Mouse (Mus musculus) granulocyte monocyte progenitor cell, adult 5-6 weeks (primary cell): ENCODE measurements around the gene Olfr313. TPM values are rescaled to one million over a fixed set of nuclear protein-coding genes. Genes with fewer than 3 reads are reported as not detected.
"Not testable (repeated sequence)": the region's sequence is repeated elsewhere in the genome, so short reads cannot be mapped to it uniquely, and the experiment has no call there.

Experiments
- ATAC-seq: replicated peaks from 2 replicates; pipeline ENCODE4 v1.8.0; 2016; ENCODE audit warnings: mild to moderate bottlenecking, moderate TSS enrichment, inconsistent platforms; ENCODE audit not compliant: poor library complexity, severe bottlenecking
- total RNA-seq, 2 experiments: library from RNA; stranded (forward) in 1 of 2; stranded (reverse) in 1 of 2; fragments of 200-712, 200-1000 nt in 1 of 2; fragments of >200 nt in 1 of 2; fragmentation: Nextera tagmentation in 1 of 2; gene quantifications; 2 replicates each; pipeline ENCODE4 v1.2.3; 2014 to 2017

Gene Olfr313
- total RNA-seq (2014; fragmentation: Nextera tagmentation), result not detected in 2 replicates
- total RNA-seq (2017), result not detected in 2 replicates

DNA sequence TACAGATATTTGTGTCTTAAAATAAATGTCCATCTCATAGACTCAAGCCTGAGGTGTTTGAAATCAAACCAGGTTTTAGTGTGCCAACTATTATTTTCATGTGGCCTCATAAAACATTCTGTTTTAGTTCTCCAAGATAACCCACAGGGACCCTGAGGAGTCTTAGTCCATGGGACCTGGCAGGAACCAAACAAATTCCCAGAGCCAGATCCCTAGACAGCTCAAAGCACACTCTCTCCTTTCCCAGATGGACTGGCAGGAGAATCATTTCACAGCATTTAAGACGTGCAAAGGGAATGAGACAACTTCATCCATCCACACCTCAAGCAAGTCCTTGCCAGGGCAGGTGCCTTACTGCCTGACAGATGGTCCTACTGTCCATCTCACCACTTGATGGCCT is at the start of gene Olfr313:
Gene Olfr313, plus strand, starts transcription at position 301 of the 400 bp plus-strand sequence.
- not testable (repeated sequence) for ATAC-seq

DNA sequence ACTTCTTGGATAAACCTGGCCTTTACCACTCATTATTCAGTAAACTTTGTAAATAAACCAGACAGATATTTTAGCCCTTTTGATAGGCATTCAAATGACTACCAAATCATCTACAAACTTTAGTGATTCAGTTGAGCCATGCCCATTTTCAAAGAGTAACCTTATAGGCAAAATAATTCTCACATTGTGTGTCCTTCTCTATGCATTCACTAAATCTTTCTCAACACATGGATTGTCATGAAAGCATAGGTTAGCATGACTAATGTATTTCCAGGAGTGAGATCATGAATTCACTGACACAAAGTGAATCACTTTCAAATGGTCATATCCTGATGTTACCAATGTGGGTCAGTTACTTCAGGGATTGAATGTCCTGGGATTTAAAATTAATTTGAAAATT is 41.9 kb upstream of the Olfr313 start, which contains the start of gene Olfr315:
Gene Olfr315, plus strand, starts transcription at position 301 of the 400 bp plus-strand sequence.
- no peak for ATAC-seq

DNA sequence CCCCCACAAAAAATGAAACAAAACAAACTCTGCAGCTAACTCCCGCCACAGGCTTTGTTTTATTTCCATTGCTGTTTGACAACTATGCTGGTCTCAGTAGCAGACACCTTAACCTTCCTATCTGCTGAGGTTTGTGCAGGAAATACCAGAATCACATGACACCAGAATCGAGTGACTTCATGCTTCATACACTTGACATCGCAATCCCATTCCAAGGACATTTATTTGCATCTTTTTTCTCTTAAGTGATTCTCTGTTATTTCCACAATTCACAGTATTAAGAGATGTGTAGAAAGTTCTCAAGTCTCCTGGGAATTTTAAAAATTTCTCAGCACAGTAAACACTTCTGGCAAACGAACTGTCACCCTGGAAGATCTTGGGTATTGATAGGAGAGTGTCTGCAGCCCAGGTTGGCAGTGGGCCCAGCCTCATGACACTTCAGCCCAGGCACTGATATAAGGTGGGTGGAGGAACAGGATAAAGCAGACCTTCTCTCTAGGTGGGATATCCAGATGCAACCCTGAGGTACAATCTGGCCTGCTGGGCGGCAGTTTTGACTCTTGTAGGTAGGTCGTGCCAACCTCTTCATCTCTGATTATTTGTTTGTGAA is 32.2 kb upstream of the Olfr313 start, which contains the start of gene Olfr314:
Gene Olfr314, plus strand, starts transcription at position 473 of the 610 bp plus-strand sequence.
- ATAC-seq, result no peak

DNA sequence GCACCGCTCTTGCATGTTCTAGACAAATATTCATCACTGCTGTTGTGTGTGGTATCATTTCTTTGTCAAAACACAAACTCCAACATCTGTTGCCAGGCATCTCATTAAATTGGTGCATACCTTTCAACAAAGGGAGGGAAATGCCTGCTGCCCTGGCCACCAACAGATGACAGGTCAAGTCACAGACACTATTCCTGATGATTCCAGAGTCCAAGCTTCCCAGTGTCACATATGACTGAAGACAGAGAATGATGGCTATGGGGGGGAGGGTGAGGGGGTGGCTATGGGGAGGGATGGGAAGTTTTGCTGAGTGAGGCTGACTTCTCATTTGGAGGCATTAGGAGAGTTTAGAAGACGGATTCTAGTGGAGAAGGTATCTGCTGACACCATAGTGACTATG is 30.6 kb upstream of the Olfr313 start:
- ATAC-seq, result no peak

DNA sequence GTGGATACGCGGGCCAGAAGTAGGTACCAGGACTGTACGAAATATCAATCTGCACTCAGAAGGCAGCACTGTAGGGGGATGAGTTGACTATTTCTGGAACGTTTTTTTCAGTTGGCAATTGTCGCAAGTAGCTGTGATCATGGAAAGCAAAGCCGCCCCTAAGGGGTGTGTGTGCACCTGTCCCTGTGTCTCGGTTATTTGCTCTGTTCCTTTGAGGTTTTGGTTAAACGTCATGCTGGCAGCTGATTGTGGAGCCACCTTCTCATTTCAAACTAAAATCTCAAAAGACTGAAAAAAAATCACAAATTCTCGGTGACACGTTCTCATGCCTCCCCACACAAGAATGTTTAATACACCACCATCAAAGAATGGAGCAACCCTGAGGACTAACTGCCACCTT is 27.1 kb upstream of the Olfr313 start:
- ATAC-seq, result no peak

DNA sequence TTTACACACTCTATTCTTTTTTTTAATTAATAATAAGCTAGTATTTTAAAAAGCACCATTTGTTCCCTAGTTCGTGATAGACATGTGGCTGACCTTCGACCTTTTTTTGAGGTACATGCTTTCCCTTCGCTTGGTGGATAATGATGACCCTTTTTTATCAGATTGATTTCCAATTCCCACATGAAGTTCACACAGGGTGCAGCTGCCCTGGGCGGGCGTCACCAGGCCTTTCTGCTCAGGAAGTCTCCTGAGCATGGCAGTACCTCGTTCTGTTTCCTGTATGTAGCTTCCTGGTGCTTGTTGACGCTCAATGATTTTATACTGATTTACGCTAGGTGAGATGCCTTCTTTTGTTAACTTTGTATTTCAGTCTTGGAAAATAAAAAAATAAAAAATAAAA is 26.5 kb upstream of the Olfr313 start:
- no peak for ATAC-seq

DNA sequence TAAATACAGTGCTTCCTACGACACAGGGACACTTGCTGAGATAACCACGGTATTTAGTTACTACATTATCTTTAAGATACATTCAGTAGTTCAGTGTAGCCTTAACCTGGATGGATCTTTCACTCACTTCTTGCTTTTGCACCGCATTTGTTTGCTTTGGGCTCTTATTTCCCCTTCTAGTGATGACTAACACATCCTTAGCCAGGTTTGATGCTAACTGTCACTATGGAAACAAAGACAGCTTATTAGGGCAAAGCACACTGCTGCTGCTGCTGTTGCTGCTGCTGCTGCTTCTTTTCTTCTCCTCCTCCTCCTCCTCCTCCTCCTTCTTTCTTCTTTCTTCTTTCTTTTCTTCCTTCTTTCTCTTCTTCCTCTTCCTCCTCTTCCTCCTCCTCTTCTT is 25.3 kb upstream of the Olfr313 start:
- ATAC-seq, result no peak; the same call in 1 of the 2 replicates

DNA sequence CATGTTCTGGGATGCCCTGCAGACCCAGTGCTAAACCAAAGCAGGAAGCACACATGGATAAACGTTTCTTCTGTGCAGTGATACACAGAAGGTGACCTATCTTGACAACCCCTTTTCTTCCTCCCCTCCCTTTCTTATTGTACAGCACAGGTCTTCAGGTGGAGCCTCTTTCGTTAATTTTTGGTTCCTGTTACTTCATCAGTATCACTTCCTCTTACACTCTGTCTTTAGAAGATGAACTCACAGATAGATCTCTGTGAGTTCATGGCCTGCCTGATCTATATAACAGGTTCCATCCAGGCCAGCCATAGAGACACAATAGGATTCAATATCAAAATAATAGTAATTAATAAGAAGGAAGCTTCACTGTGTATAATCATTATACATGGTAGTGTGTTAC is 24.7 kb upstream of the Olfr313 start:
- ATAC-seq, result peak; percentile 56; the same call in 1 of the 2 replicates

DNA sequence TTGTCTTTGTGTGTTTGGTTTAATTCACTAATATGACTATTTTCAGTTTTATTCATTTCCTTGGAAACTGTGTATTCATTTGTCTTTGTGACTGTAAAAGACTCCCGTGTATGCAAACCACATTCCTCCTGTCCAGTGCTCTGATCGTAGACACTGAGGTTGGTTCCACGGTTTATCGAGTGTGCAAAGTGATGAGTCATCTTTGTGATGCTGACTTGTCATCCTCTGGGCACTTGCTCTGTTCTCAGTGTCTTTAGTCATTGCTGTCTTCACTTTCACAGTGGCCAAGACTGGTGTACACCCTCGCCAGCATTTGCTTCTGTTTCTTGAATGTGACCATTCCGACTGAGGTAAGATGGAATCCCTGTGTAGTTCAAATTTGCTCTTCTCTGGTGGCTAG is 24.2 kb upstream of the Olfr313 start:
- peak; percentile 52 for ATAC-seq

DNA sequence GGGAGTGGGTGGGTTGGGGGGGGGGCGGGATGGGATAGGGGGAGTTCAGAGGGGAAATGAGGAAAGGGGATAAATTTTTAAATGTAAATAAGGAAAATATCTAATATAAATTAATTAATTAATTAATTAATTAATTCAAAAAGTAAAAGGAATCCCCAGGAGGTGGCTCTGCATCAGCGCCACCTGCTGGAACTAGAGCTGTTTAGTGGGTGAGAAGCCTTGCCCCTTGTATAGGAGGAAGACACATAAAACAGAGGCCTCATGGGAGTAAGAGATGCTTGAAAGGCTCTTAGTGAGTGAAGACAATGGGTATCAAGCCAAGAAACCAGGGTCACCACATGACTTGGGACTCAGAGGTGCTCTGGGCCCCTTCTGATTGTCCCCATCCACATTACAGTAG is 18.9 kb upstream of the Olfr313 start:
- no peak for ATAC-seq

DNA sequence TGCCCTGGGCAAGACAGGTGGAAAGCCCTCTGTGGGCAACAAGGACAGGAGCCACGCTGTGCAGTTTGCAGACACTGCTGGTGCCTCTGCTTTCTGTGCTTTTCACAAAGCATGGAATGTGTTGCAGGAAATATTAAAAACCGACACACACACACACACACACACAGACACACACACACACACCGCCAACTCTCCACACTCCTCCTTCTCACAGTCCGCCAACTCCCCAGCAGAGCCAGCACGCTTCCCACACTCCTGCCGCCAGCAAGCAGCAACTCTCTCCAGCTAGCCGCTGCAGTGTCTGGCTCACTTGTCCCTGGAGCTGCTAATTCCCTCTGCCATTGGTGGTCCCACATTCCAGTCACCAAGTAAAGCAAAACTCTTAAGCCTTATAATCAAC is 17.9 kb upstream of the Olfr313 start:
- no peak for ATAC-seq

DNA sequence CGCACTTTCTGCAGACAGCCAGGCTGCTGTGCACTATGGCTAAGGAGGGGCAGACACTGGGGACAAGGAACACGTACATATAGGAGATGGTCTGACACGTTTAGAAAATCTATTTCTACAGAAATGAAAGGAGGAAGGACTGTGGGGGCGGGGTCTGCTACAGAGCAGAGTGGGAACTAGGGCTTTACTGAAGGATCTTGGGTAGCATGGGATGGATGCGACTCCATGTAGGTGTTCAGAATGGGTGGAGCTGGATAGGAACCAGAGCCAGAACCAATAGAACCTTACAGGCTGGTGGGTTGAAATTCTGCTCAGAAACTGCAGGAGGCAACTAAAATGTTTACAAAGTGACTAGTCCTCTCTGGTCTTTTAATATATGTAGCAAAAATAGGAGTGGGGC is 15.1 kb upstream of the Olfr313 start:
- ATAC-seq, result no peak

DNA sequence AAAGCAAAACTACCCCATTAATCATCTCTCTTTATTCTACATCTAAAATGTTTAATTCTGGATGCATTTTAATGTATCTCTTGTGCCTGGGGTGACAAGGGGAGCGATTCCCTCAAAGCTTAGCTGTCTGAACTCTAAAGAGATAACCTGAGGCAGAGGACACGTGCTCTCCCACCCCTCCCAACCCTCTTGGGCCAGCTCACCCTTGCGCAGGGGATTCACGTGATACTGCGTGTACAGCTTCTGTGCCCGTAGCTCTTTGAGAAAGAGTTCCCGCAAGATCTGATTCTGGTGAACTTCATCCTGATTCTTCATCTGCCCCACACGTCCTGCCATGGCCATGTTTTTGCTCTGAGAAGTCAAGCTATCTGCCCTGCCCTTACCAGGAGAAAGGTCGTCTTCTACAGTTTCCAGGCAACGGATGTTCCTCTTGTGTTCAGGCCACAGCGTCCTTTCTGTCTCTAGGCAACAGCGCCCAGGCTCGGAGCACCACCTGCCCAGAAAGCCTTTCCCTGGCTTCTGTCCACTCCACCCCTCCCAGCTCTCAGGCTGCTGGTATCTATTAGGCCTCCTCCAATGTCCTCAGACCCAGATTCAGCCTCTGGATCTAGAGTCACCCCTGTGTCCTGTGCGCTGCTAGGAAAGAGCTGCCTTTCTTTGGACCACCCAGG is 13.1 kb upstream of the Olfr313 start, which contains the start of gene Fam183b:
Gene Fam183b, minus strand, starts transcription at position 403 of the 671 bp plus-strand sequence.
- ATAC-seq, result no peak

DNA sequence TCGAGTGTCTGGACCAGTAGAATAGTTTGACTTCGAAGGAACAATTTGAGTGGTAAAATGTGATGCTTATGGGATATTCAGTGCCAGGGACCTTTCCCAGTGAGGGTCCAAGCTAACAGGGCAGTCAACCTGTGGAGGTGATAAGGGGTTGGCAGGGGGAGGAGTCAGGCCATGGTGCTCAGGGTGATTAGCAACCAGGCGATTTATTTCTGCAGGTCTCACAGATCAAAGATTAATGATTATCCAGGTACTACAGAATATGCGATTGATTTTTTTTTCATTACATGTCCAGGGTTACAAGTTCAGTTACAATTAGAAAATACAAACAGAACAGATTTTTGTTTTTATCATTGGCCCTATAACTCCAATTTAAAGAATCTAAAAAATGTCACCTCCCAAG is 10.9 kb upstream of the Olfr313 start:
- no peak for ATAC-seq

DNA sequence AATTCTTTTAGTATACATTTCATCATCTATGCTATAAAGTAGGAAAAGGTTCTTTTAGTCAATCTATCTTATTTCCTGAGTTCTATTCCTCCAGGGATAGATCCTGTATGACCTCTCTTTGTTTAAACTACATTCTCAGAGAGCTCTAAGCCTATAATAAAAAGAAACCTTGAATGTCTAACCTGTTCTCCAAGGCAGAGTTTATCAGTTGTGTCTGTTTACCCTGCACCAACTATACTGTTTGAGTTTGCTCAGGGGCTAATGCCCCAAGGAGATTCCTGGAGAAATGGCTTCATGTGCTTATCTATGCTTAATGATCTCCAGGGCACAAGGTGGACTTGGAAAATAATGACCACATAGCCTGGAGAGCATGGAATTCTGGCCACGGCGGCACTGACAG is 10.4 kb upstream of the Olfr313 start:
- no peak for ATAC-seq

DNA sequence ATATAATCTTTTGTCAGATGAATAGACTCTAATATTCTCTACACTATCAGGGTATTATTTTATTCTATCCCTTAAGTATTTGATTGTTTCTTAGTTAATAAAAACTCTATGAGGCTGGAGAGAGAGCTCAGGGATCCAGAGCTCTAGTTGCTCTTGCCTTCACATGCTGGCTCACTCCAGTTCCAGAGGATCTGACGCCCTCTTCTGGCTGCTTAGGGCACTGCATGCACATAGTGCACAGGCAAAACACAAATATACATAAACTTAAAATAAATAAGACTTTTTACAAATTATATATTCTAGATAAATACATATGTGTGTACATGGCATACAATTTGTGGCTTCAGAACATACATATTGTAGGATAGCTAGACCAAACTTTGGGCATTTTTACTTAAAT is 2.8 kb upstream of the Olfr313 start:
- no peak for ATAC-seq

DNA sequence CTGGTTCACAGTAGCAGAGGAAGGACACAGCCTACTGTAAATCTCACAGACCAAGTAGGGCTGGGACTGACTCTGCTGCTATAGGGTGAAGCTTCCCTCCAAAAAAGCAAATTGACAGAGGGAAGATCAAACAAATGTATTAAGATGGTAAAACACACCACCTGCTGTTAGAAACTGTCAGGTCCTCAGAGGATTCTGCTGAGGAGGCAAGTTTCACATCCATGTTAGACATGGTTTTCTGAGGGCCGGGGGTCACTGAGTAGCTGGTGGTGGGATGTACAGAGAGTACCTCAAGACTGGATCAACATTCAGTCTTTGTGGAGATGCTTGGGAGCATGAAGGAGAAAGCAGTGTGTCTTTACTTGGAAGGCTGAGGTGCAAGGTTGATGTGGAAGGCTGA is 876 bp downstream of the Olfr313 start:
- no peak for ATAC-seq

DNA sequence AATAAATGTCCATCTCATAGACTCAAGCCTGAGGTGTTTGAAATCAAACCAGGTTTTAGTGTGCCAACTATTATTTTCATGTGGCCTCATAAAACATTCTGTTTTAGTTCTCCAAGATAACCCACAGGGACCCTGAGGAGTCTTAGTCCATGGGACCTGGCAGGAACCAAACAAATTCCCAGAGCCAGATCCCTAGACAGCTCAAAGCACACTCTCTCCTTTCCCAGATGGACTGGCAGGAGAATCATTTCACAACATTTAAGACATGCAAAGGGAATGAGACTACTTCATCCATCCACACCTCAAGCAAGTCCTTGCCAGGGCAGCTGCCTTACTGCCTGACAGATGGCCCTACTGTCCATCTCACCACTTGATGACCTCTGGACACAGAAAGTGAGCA is 14.1 kb downstream of the Olfr313 start, which contains the start of gene Olfr312:
Gene Olfr312, plus strand, starts transcription at position 301 of the 400 bp plus-strand sequence.
- not testable (repeated sequence) for ATAC-seq

DNA sequence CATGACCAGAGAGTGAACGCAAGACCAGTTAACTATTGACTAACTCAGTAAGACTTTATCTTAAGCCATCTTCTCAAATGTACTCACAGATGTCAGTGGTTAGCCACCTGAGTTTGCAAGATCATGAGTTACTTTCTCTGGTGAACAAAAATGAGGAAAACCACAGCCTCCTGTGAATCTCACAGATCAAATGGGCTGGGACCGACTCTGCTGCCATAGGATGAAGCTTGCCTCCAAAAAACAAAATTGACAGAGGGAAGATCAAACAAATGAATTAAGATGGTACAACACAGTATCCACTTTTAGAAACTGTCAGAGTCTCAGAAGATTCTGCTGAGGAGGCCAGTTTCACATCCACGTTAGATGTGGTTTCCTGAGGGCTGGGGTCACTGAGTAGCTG is 15.0 kb downstream of the Olfr313 start:
- no peak for ATAC-seq

DNA sequence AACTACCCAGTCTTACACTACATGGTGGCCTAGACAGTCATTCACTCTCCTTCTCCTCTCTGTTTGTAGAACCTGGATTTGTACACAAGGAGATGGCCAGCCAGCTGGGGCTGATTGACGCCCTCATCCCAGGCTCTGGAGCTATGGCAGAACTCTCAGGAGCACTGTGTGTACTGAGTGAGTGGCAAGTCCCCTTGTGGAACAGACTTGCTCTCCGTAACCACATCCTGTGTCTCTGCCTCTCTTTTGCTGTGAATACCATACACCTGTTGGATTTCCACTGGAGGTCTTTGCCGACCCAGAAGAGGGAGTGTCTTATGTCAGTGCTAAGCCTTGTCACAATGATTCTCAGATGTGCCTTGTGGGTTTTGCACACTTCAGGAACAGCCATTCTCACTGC is 17.7 kb downstream of the Olfr313 start:
- ATAC-seq, result not testable (repeated sequence)

DNA sequence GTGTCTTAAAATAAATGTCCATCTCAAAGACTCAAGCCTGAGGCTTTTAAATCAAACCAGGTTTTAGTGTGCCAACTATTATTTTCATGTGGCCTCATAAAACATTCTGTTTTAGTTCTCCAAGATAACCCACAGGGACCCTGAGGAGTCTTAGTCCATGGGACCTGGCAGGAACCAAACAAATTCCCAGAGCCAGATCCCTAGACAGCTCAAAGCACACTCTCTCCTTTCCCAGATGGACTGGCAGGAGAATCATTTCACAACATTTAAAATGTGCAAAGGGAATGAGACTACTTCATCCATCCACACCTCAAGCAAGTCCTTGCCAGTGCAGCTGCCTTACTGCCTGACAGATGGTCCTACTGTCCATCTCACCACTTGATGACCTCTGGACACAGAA is 24.2 kb downstream of the Olfr313 start, which contains the start of gene Olfr311:
Gene Olfr311, plus strand, starts transcription at position 301 of the 400 bp plus-strand sequence.
- ATAC-seq, result not testable (repeated sequence)
